In genomic region chr4:151756400-151756799, GRCm38 (mm10) we compare ENCODE assay signal across 13 mouse cellular contexts.
DNase-seq lines count a peak whose midpoint lies in the region; ATAC-seq lines count a peak whose summit lies in the region.
"Had no signal": no experiment of that assay in that cellular context is flagged by ENCODE, and none has a peak within 500 bp of the region (broad histone marks: within the 10 kb centered on the region; RNA-seq: fewer than 3 reads in every experiment).

No protein-coding gene starts in this region.

- no peak overlapping the region for H3K9ac ChIP-seq in neural tube, embryonic 15.5 days (replicated peaks)
- H3K9ac ChIP-seq: hindbrain, embryonic 12.5 days; limb, embryonic 13.5 days had no signal

- no peaks in the 10 kb centered on the region for H3K9me3 ChIP-seq in neural tube, embryonic 15.5 days (replicated peaks)
- H3K9me3 ChIP-seq: hindbrain, embryonic 12.5 days; limb, embryonic 13.5 days had no signal

- H3K36me3 ChIP-seq in neural tube, embryonic 15.5 days = no peaks in the 10 kb centered on the region
- H3K36me3 ChIP-seq: G1E; hindbrain, embryonic 12.5 days; limb, embryonic 13.5 days had no signal

- intact Hi-C loops in left cerebral cortex, postnatal 36 days (cut with DNase I) = no loop called here

- H3K4me2 ChIP-seq in neural tube, embryonic 15.5 days = no peak overlapping the region
- H3K4me2 ChIP-seq: hindbrain, embryonic 12.5 days; limb, embryonic 13.5 days had no signal

- peaks cover 64% of the 10 kb centered on the region for H3K4me1 ChIP-seq in neural tube, embryonic 15.5 days

- 26% methylated on average over 10 of the region's 10 CpGs for WGBS in neural tube, embryonic 15.5 days

- DNase-seq in adrenal gland, adult 2 months = peak; percentile 29
- DNase-seq in adrenal gland, postnatal 4 days (ENCODE audit: low spot score in 2 of 2) = no peak
- peak; percentile 15 to 44 for DNase-seq in lung, adult 18-20 months
- no peak for DNase-seq in lung, postnatal 4 days
- peak; percentile 32 for DNase-seq in heart, postnatal 4 days
- no peak for DNase-seq in left cerebral cortex, adult 18-20 months (ENCODE audit: low spot score in 2 of 2)
- no peak for DNase-seq in left cerebral cortex, postnatal 36 days (ENCODE audit: low spot score in 2 of 2)
- DNase-seq: cerebellum, adult 9-11 months; layer of hippocampus, adult 9-11 months had no signal

- H3K27me3 ChIP-seq in neural tube, embryonic 15.5 days (replicated peaks) = no peaks in the 10 kb centered on the region
- H3K27me3 ChIP-seq: hindbrain, embryonic 12.5 days; limb, embryonic 13.5 days had no signal

- peak overlapping the region; percentile 33; the same call in 1 of the 2 replicates for H3K27ac ChIP-seq in neural tube, embryonic 15.5 days (replicated peaks)
- H3K27ac ChIP-seq: hindbrain, embryonic 12.5 days; limb, embryonic 13.5 days had no signal

- ATAC-seq in neural tube, embryonic 15.5 days (ENCODE audit: low FRiP score) = no peak; the same call in 1 of the 2 replicates

- no peak overlapping the region for H3K4me3 ChIP-seq in neural tube, embryonic 15.5 days (replicated peaks)
- H3K4me3 ChIP-seq: hindbrain, embryonic 12.5 days; limb, embryonic 13.5 days had no signal

Comparison
In these comparisons a context has a peak if more than half of its experiments do, and no peak if none do; other contexts are left out.
1. DNase-seq: peak in adrenal gland, adult 2 months (single experiment), lung, adult 18-20 months (2 of 2) and heart, postnatal 4 days (single experiment); none in adrenal gland, postnatal 4 days (0 of 2), lung, postnatal 4 days (0 of 2), left cerebral cortex, adult 18-20 months (0 of 2) and left cerebral cortex, postnatal 36 days (0 of 2).